In the genomic region with DNA sequence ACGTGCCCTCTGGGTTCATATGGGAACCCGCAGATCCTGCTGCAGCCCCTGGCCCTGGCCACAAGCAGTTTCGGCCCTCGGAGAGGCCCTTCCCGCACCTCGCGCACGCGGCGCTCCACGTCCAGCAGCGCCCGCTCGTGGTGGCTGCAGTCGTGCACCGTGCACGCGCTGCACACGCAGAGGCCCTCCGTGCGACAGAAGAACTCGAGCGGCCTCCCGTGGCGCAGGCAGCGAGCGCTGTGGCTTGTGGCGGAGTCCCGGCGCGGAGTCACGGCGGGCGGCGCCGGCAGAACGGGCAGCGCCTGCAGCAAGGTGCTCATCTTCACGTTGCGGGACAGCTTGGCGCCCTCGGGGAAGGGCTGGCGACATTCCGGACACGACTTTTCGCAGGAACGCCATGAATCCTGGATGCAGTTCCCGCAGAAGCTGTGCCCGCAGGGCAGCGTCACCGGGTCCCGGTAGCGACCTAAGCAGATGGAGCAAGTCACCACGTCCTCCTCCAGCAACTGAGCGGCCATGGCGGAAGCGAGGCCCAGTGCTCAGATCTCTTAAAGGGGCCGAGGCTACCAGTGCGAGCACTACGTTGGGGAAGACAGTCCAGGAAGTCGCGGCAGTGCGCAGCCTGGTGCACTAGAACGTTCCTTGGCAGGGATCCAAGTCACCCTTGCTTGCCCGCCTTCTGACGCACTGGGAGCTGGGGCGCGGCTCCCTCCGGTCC, we compare ENCODE assay signal across 8 mouse cellular contexts. TPM values are rescaled to one million over a fixed set of nuclear protein-coding genes. Genes with fewer than 3 reads are reported as not detected.
A peak's percentile ranks its signal among the peaks of the same experiment; 100 is the strongest.
DNase-seq lines count a peak whose midpoint lies in the region; ATAC-seq lines count a peak whose summit lies in the region.

A gene (minus strand): TSS at position 641 of the 718 bp plus-strand sequence.

- peak within 1 kb of the TSS; percentile 82 for H3K9ac ChIP-seq in heart, embryonic 11.5 days (ENCODE audit: low read depth, low read length)
- H3K9ac ChIP-seq in kidney, embryonic 16.5 days (replicated peaks; ENCODE audit: low read length), result peak within 1 kb of the TSS; percentile 81

- peak; percentile 86 to 90 for DNase-seq in B cell, adult 2 months
- peak; percentile 97 for DNase-seq in brain, adult 2 months (ENCODE audit: low read depth, low spot score)
- peak; percentile 87 for DNase-seq in liver
- DNase-seq in monocyte, adult 2 months (ENCODE audit: low read depth in 1 of 2, low spot score in 2 of 2), result peak; percentile 75 to 82
- peak; percentile 70 to 79 for DNase-seq in spleen, postnatal 14 days (ENCODE audit: low spot score in 2 of 2)

- H3K27me3 ChIP-seq in heart, embryonic 11.5 days (ENCODE audit: control insufficient read depth, insufficient read depth, low read length), result no peaks in the 10 kb centered on the region
- no peaks in the 10 kb centered on the region for H3K27me3 ChIP-seq in kidney, embryonic 16.5 days (ENCODE audit: insufficient read depth, low read length)

- H3K4me2 ChIP-seq in heart, embryonic 11.5 days, result peak within 1 kb of the TSS; percentile 72
- H3K4me2 ChIP-seq in kidney, embryonic 16.5 days (replicated peaks; ENCODE audit: low read depth, low read length), result peak within 1 kb of the TSS; percentile 74

- H3K27ac ChIP-seq in heart, embryonic 11.5 days (ENCODE audit: low read depth, low read length), result peak within 1 kb of the TSS; percentile 88
- H3K27ac ChIP-seq in kidney, embryonic 16.5 days (ENCODE audit: low read length), result peak within 1 kb of the TSS; percentile 96

- ATAC-seq in erythroblast, adult 5-6 weeks (replicated peaks; ENCODE audit: low FRiP score, poor library complexity, severe bottlenecking), result peak; percentile 78
- peak; percentile 73 for ATAC-seq in heart, embryonic 11.5 days (replicated peaks; ENCODE audit: insufficient number of reproducible peaks, low FRiP score, low TSS enrichment)
- peak; percentile 86 for ATAC-seq in kidney, embryonic 16.5 days (ENCODE audit: low FRiP score, low TSS enrichment)

- H3K9me3 ChIP-seq in heart, embryonic 11.5 days (replicated peaks; ENCODE audit: control insufficient read depth, low read length), result 0 out of 2 replicates have a peak, but pooled peaks cover 2% of the 10 kb centered on the region
- peaks cover under 1% of the 10 kb centered on the region; the same call in 1 of the 2 replicates for H3K9me3 ChIP-seq in kidney, embryonic 16.5 days (ENCODE audit: low read length)

- H3K4me3 ChIP-seq in heart, embryonic 11.5 days (ENCODE audit: low read depth, low read length), result peak within 1 kb of the TSS; percentile 57
- peak within 1 kb of the TSS; percentile 69 for H3K4me3 ChIP-seq in kidney, embryonic 16.5 days (ENCODE audit: low read length)

- peaks cover 9% of the 10 kb centered on the region; the same call in 1 of the 2 replicates for H3K36me3 ChIP-seq in heart, embryonic 11.5 days (ENCODE audit: control insufficient read depth, insufficient read depth, low read length)
- peaks cover 39% of the 10 kb centered on the region for H3K36me3 ChIP-seq in kidney, embryonic 16.5 days (ENCODE audit: insufficient read depth, low read length)

- under 1% methylated on average over 69 of the region's 69 CpGs for WGBS in heart, embryonic 11.5 days (ENCODE audit: insufficient replicate concordance)
- under 1% methylated on average over 69 of the region's 69 CpGs for WGBS in kidney, embryonic 16.5 days

- peaks cover 27% of the 10 kb centered on the region for H3K4me1 ChIP-seq in heart, embryonic 11.5 days (ENCODE audit: control insufficient read depth, insufficient read depth, low read length)
- H3K4me1 ChIP-seq in kidney, embryonic 16.5 days (ENCODE audit: insufficient read depth, low read length), result peaks cover 42% of the 10 kb centered on the region

RNA-seq across cellular contexts. Expression of the gene that starts here (rescaled TPM):
- total RNA-seq in erythroblast, adult 5-6 weeks (2015; ENCODE audit: low replicate concordance), result 0.38 and 2.3 TPM in 2 replicates
- 0.28 and 3.3 TPM in 2 replicates for total RNA-seq in erythroblast, adult 5-6 weeks (2017; ENCODE audit: low replicate concordance)
- 3.9 and 4.5 TPM in 2 replicates for polyA plus RNA-seq in heart, embryonic 11.5 days (2014; fragmentation: Nextera tagmentation; extraction: Ambion mirVana)
- 4.9 and 6.3 TPM in 2 replicates for polyA plus RNA-seq in kidney, embryonic 16.5 days (2015; fragmentation: Nextera tagmentation; extraction: Ambion mirVana)

Comparison
In these comparisons a context has a peak if more than half of its experiments do, and no peak if none do; other contexts are left out.
1. Peak in every context shown above with its lines: DNase-seq, ATAC-seq, H3K4me3 ChIP-seq and H3K27ac ChIP-seq.